24 mouse cellular contexts compared by ENCODE assay signal in the genomic region with DNA sequence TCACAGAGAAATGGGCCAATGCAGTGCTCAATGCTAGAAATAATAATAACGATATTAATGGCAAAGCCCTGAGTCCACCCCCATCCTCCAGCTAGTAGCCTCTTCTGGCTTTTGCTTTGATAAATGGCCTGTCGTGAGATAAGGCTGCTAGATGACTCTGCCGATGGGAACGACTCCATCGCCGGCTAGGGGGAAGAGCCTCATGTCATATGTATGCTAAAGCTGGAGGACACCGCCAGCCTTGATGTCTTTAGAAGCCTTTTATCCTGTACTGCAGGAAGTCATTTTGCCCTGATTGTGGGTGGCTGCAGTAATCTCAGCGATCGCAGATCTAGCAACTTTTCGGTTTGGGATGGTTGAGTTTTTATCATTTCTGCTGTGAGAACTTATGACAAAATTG.
A peak's percentile ranks its signal among the peaks of the same experiment; 100 is the strongest.
DNase-seq lines count a peak whose midpoint lies in the region; ATAC-seq and TF ChIP-seq lines count a peak whose summit lies in the region.
"Had no signal": no experiment of that assay in that cellular context is flagged by ENCODE, and none has a peak within 500 bp of the region (broad histone marks: within the 10 kb centered on the region; RNA-seq: fewer than 3 reads in every experiment).

No protein-coding gene starts in this region.

- H3K27ac ChIP-seq in lung, embryonic 14.5 days (ENCODE audit: low read depth): no peak overlapping the region
- H3K27ac ChIP-seq in hindbrain, embryonic 12.5 days: no peak overlapping the region
- H3K27ac ChIP-seq in forebrain, embryonic 12.5 days: no peak overlapping the region
- H3K27ac ChIP-seq: embryonic facial prominence, embryonic 15.5 days; heart, embryonic 13.5 days; hindbrain, embryonic 14.5 days; layer of hippocampus, adult 2 months; limb, embryonic 15.5 days; neural tube, embryonic 15.5 days had no signal

- peaks cover 20% of the 10 kb centered on the region for H3K4me1 ChIP-seq in lung, embryonic 14.5 days (ENCODE audit: insufficient read depth)
- peaks cover 3% of the 10 kb centered on the region; the same call in 1 of the 2 replicates for H3K4me1 ChIP-seq in hindbrain, embryonic 12.5 days
- H3K4me1 ChIP-seq in forebrain, embryonic 12.5 days: no peaks in the 10 kb centered on the region

- ATAC-seq in lung, embryonic 14.5 days (ENCODE audit: insufficient read depth): no peak
- no peak for ATAC-seq in hindbrain, embryonic 12.5 days (ENCODE audit: low FRiP score)
- ATAC-seq in forebrain, embryonic 12.5 days (ENCODE audit: low FRiP score): no peak
- ATAC-seq: forebrain, postnatal 0 days; intestine, postnatal 0 days had no signal

- H3K27me3 ChIP-seq in lung, embryonic 14.5 days (ENCODE audit: insufficient read depth, low read length): no peaks in the 10 kb centered on the region
- no peaks in the 10 kb centered on the region for H3K27me3 ChIP-seq in hindbrain, embryonic 12.5 days
- no peaks in the 10 kb centered on the region for H3K27me3 ChIP-seq in forebrain, embryonic 12.5 days
- H3K27me3 ChIP-seq: embryonic facial prominence, embryonic 15.5 days; heart, embryonic 13.5 days; limb, embryonic 15.5 days; neural tube, embryonic 15.5 days had no signal

- no peak overlapping the region for H3K9ac ChIP-seq in lung, embryonic 14.5 days
- H3K9ac ChIP-seq in hindbrain, embryonic 12.5 days: no peak overlapping the region
- H3K9ac ChIP-seq in forebrain, embryonic 12.5 days: no peak overlapping the region
- H3K9ac ChIP-seq: embryonic facial prominence, embryonic 15.5 days; forebrain, postnatal 0 days; hindbrain, embryonic 14.5 days; limb, embryonic 15.5 days; neural tube, embryonic 15.5 days had no signal

- no peaks in the 10 kb centered on the region for H3K36me3 ChIP-seq in lung, embryonic 14.5 days (ENCODE audit: insufficient read depth)
- H3K36me3 ChIP-seq in hindbrain, embryonic 12.5 days: no peaks in the 10 kb centered on the region
- no peaks in the 10 kb centered on the region for H3K36me3 ChIP-seq in forebrain, embryonic 12.5 days (replicated peaks)
- H3K36me3 ChIP-seq: embryonic facial prominence, embryonic 15.5 days; heart, embryonic 13.5 days; limb, embryonic 15.5 days; neural tube, embryonic 15.5 days had no signal

- DNase-seq in lung, embryonic 14.5 days: peak; percentile 59
- DNase-seq in lung, postnatal 25 days (ENCODE audit: low spot score): no peak
- DNase-seq in T-cell, adult 2 months (ENCODE audit: low spot score): peak; percentile 59
- peak; percentile 58 for DNase-seq in adrenal gland, postnatal 25 days
- peak; percentile 38 to 43 for DNase-seq in thymus, postnatal 10 days (ENCODE audit: low spot score in 2 of 2)
- DNase-seq in left cerebral cortex, adult 9 months (ENCODE audit: low spot score in 2 of 2): no peak
- DNase-seq: cerebellum, adult 11-12 months; cerebellum, postnatal 36 days; forebrain, postnatal 0 days; kidney, postnatal 14 days; layer of hippocampus, postnatal 36 days; lung, postnatal 10 days; midbrain, embryonic 14.5 days; right cerebral cortex, postnatal 4 days had no signal

- no peak for TF ChIP-seq CTCF in lung, embryonic 14.5 days (IDR thresholded peaks at IDR 0.05; ENCODE audit: low read depth)

- no peak overlapping the region for H3K4me2 ChIP-seq in lung, embryonic 14.5 days
- no peak overlapping the region for H3K4me2 ChIP-seq in hindbrain, embryonic 12.5 days (replicated peaks)
- H3K4me2 ChIP-seq in forebrain, embryonic 12.5 days: no peak overlapping the region
- H3K4me2 ChIP-seq: embryonic facial prominence, embryonic 15.5 days; heart, embryonic 13.5 days; hindbrain, embryonic 14.5 days; limb, embryonic 15.5 days; neural tube, embryonic 15.5 days had no signal

- H3K9me3 ChIP-seq in lung, embryonic 14.5 days (ENCODE audit: low read depth, low read length): no peaks in the 10 kb centered on the region
- H3K9me3 ChIP-seq in hindbrain, embryonic 12.5 days (replicated peaks): no peaks in the 10 kb centered on the region
- no peaks in the 10 kb centered on the region for H3K9me3 ChIP-seq in forebrain, embryonic 12.5 days
- H3K9me3 ChIP-seq: embryonic facial prominence, embryonic 15.5 days; heart, embryonic 13.5 days; limb, embryonic 15.5 days; neural tube, embryonic 15.5 days had no signal

- no peak overlapping the region for H3K4me3 ChIP-seq in lung, embryonic 14.5 days (ENCODE audit: low read depth, low read length)
- H3K4me3 ChIP-seq in hindbrain, embryonic 12.5 days: no peak overlapping the region
- no peak overlapping the region for H3K4me3 ChIP-seq in forebrain, embryonic 12.5 days (replicated peaks)
- H3K4me3 ChIP-seq: embryonic facial prominence, embryonic 15.5 days; heart, embryonic 13.5 days; layer of hippocampus, adult 2 months; limb, embryonic 15.5 days; myocyte; neural tube, embryonic 15.5 days had no signal

- WGBS in lung, embryonic 14.5 days: 29% methylated on average over 10 of the region's 10 CpGs
- 72% methylated on average over 10 of the region's 10 CpGs for WGBS in hindbrain, embryonic 12.5 days
- 91% methylated on average over 10 of the region's 10 CpGs for WGBS in forebrain, embryonic 12.5 days

Comparison
In these comparisons a context has a peak if more than half of its experiments do, and no peak if none do; other contexts are left out.
1. DNase-seq: peak in lung, embryonic 14.5 days (single experiment), T-cell, adult 2 months (single experiment), adrenal gland, postnatal 25 days (single experiment) and thymus, postnatal 10 days (2 of 2); none in lung, postnatal 25 days (single experiment) and left cerebral cortex, adult 9 months (0 of 2).